Mouse (Mus musculus): ENCODE measurements around the gene Ermp1. TPM values are rescaled to one million over a fixed set of nuclear protein-coding genes. Genes with fewer than 3 reads are reported as not detected.

Ermp1 gene
- total and polyA plus RNA-seq, 3 experiments: 68.4 to 167 (median 82.0) TPM

- Histone ChIP-seq H3K4me3 (ENCODE audit: control insufficient read depth in 1 of 2, insufficient read depth in 1 of 2, low read depth in 2 of 2, low read length in 2 of 2) (no peak overlapping the region), H3K27ac (ENCODE audit: control insufficient read depth, low read depth, low read length) (no peak overlapping the region), H3K4me1 (ENCODE audit: control insufficient read depth in 1 of 2, insufficient read depth in 2 of 2, low read length in 2 of 2) (peaks cover 2 to 15% of the 10 kb centered on the region in 2 experiments; a peak in 3 of 4 replicates), H3K9ac (ENCODE audit: control insufficient read depth, low read depth, low read length, poor library complexity, severe bottlenecking) (no peak overlapping the region), H3K36me3 (ENCODE audit: control insufficient read depth in 1 of 2, insufficient read depth in 2 of 2, low read length in 2 of 2) (peaks cover 22 to 39% of the 10 kb centered on the region in 2 experiments), H3K79me2 (ENCODE audit: control insufficient read depth, insufficient read depth, low read length, poor library complexity) (peaks cover 7% of the 10 kb centered on the region), H3K27me3 (ENCODE audit: control insufficient read depth in 1 of 2, insufficient read depth in 2 of 2, low read length in 2 of 2) (no peaks in the 10 kb centered on the region), H3K9me3 (replicated peaks; ENCODE audit: insufficient read depth, low read length) (no peaks in the 10 kb centered on the region)
- TF ChIP-seq JUND (IDR thresholded peaks at IDR 0.05; ENCODE audit: low read depth, low read length) (0 out of 2 replicates have a peak, but pooled peaks have one; percentile 4), POLR2A (IDR thresholded peaks at IDR 0.05; ENCODE audit: control insufficient read depth in 1 of 2, insufficient read depth in 1 of 2, low read depth in 1 of 2, low read length in 2 of 2, poor library complexity in 1 of 2) (0 out of 4 replicates have a peak, but pooled peaks of 1 of the 2 experiments have one; percentile 10), TCF12 (IDR thresholded peaks at IDR 0.05; ENCODE audit: low read depth, low read length) (no peak), ZKSCAN1 (IDR thresholded peaks at IDR 0.05; ENCODE audit: low read depth, low read length) (no peak), POLR2AphosphoS5 (IDR thresholded peaks at IDR 0.05; ENCODE audit: borderline replicate concordance, low read depth, low read length) (no peak; the same call in 1 of the 2 replicates), MXI1 (IDR thresholded peaks at IDR 0.05; ENCODE audit: low read depth, low read length) (no peak), MAX (IDR thresholded peaks at IDR 0.05; ENCODE audit: low read length) (no peak), SIN3A (IDR thresholded peaks at IDR 0.05; ENCODE audit: low read length) (0 out of 2 replicates have a peak, but pooled peaks have one; percentile 45), ZC3H11A (IDR thresholded peaks at IDR 0.05; ENCODE audit: low read depth, low read length) (no peak), ZNF384 (IDR thresholded peaks at IDR 0.05; ENCODE audit: low read depth, low read length) (no peak), RCOR1 (IDR thresholded peaks at IDR 0.05; ENCODE audit: low read depth, low read length) (peak; percentile 0; the same call in 1 of the 2 replicates)
- DNase-seq (ENCODE audit: low read depth, low spot score): no peak
Observed at GRCm38 (mm10) chr19:29641510-29641909, 6.7 kb downstream of the Ermp1 start.

- Histone ChIP-seq H3K9me3 (replicated peaks; ENCODE audit: insufficient read depth, low read length) (no peaks in the 10 kb centered on the region), H3K27me3 (ENCODE audit: control insufficient read depth in 1 of 2, insufficient read depth in 2 of 2, low read length in 2 of 2) (no peaks in the 10 kb centered on the region), H3K79me2 (ENCODE audit: control insufficient read depth, insufficient read depth, low read length, poor library complexity) (peaks cover 3% of the 10 kb centered on the region), H3K4me1 (ENCODE audit: control insufficient read depth in 1 of 2, insufficient read depth in 2 of 2, low read length in 2 of 2) (peaks cover 2 to 13% of the 10 kb centered on the region in 2 experiments; a peak in 3 of 4 replicates), H3K36me3 (ENCODE audit: control insufficient read depth in 1 of 2, insufficient read depth in 2 of 2, low read length in 2 of 2) (peaks cover 18 to 41% of the 10 kb centered on the region in 2 experiments), H3K27ac (ENCODE audit: control insufficient read depth, low read depth, low read length) (no peak overlapping the region), H3K4me3 (ENCODE audit: control insufficient read depth in 1 of 2, insufficient read depth in 1 of 2, low read depth in 2 of 2, low read length in 2 of 2) (no peak overlapping the region), H3K9ac (ENCODE audit: control insufficient read depth, low read depth, low read length, poor library complexity, severe bottlenecking) (no peak overlapping the region)
- DNase-seq (ENCODE audit: low read depth, low spot score): peak; percentile 88
- TF ChIP-seq POLR2AphosphoS2 (IDR thresholded peaks at IDR 0.05; ENCODE audit: low read length) (no peak), GATA1 (IDR thresholded peaks at IDR 0.05; ENCODE audit: low read depth, low read length) (peak; percentile 73), JUND (IDR thresholded peaks at IDR 0.05; ENCODE audit: low read depth, low read length) (peak; percentile 96), TAL1 (IDR thresholded peaks at IDR 0.05; ENCODE audit: low read length) (peak; percentile 7; the same call in 1 of the 2 replicates), ZNF384 (IDR thresholded peaks at IDR 0.05; ENCODE audit: low read depth, low read length) (no peak), USF2 (IDR thresholded peaks at IDR 0.05; ENCODE audit: borderline replicate concordance in 1 of 2, insufficient read depth in 1 of 2, low read depth in 1 of 2, low read length in 2 of 2) (no peak), ZKSCAN1 (IDR thresholded peaks at IDR 0.05; ENCODE audit: low read depth, low read length) (no peak), NRF1 (IDR thresholded peaks at IDR 0.05; ENCODE audit: insufficient read depth, low read depth, low read length, poor library complexity, severe bottlenecking) (no peak), GABPA (IDR thresholded peaks at IDR 0.05; ENCODE audit: low read depth, low read length) (no peak), CHD1 (IDR thresholded peaks at IDR 0.05; ENCODE audit: low read depth, low read length) (no peak), ELF1 (IDR thresholded peaks at IDR 0.05; ENCODE audit: low read depth, low read length) (peak; percentile 79), EP300 (IDR thresholded peaks at IDR 0.05; ENCODE audit: low read depth in 1 of 2, low read length in 2 of 2) (peak; percentile 59 to 64), RCOR1 (IDR thresholded peaks at IDR 0.05; ENCODE audit: low read depth, low read length) (peak; percentile 82), SMC3 (IDR thresholded peaks at IDR 0.05; ENCODE audit: low read depth, low read length) (no peak), RAD21 (IDR thresholded peaks at IDR 0.05; ENCODE audit: low read depth, low read length) (no peak), HCFC1 (IDR thresholded peaks at IDR 0.05; ENCODE audit: low read depth, low read length) (no peak), ZC3H11A (IDR thresholded peaks at IDR 0.05; ENCODE audit: low read depth, low read length) (no peak), CHD2 (IDR thresholded peaks at IDR 0.05; ENCODE audit: low read length) (no peak), USF1 (IDR thresholded peaks at IDR 0.05; ENCODE audit: low read depth, low read length) (no peak), POLR2AphosphoS5 (IDR thresholded peaks at IDR 0.05; ENCODE audit: borderline replicate concordance, low read depth, low read length) (no peak), ETS1 (IDR thresholded peaks at IDR 0.05; ENCODE audit: low read depth, low read length) (peak; percentile 53; the same call in 1 of the 2 replicates), MAZ (IDR thresholded peaks at IDR 0.05; ENCODE audit: low read depth, low read length) (peak; percentile 72; the same call in 1 of the 2 replicates), MXI1 (IDR thresholded peaks at IDR 0.05; ENCODE audit: low read depth, low read length) (no peak), MAFK (IDR thresholded peaks at IDR 0.05; ENCODE audit: borderline replicate concordance, low read depth, low read length) (no peak), KAT2A (conservative IDR thresholded peaks at IDR 0.05; ENCODE audit: low read depth, low read length) (no peak), BHLHE40 (IDR thresholded peaks at IDR 0.05; ENCODE audit: borderline replicate concordance, low read depth, low read length) (no peak), SIN3A (IDR thresholded peaks at IDR 0.05; ENCODE audit: low read length) (peak; percentile 49; the same call in 1 of the 2 replicates)
Observed at GRCm38 (mm10) chr19:29641055-29641454, 7.2 kb downstream of the Ermp1 start.

All from MEL (cell line).